Mouse (Mus musculus) spleen, postnatal 0 days (tissue): ENCODE data around the gene Scoc. TPM values are rescaled to one million over a fixed set of nuclear protein-coding genes. Genes with fewer than 3 reads are reported as not detected.

Experiments
- polyA plus RNA-seq: library from polyadenylated mRNA; unstranded; fragments of >200 nt; fragmentation: Nextera tagmentation; extraction: Ambion mirVana; gene quantifications from 2 replicates; pipeline ENCODE4 v1.2.1, GENCODE M21; 2015

The Scoc gene
- 84.7 and 96.6 TPM in 2 replicates for polyA plus RNA-seq

GRCm38 (mm10) chr8:83458222-83458621, at the start of gene Scoc:
Gene Scoc (minus strand): TSS chr8:83458391.

GRCm38 (mm10) chr8:83389316-83390005, 68.7 kb downstream of the Scoc start, which contains the start of gene Clgn:
Gene Clgn (plus strand): TSS chr8:83389867.

Other genes starting within 250 kb of the Scoc start
- gene Ucp1, start 168.0 kb downstream of the Scoc start, polyA plus RNA-seq = not detected in 2 replicates
- gene Elmod2, start 125.9 kb downstream of the Scoc start, polyA plus RNA-seq = 5.6 TPM in 2 replicates
- not detected in 2 replicates for gene Mgat4d, start 109.9 kb downstream of the Scoc start, polyA plus RNA-seq
- 0.72 and 0.81 TPM in 2 replicates for gene Clgn, start 68.5 kb downstream of the Scoc start, polyA plus RNA-seq
- gene Olfr370, start 77.4 kb upstream of the Scoc start, polyA plus RNA-seq = not detected in 2 replicates
- gene Ndufb7, start 108.3 kb upstream of the Scoc start, polyA plus RNA-seq = 311 and 339 TPM in 2 replicates
- 267 and 277 TPM in 2 replicates for gene Tecr, start 149.6 kb upstream of the Scoc start, polyA plus RNA-seq
- gene Dnajb1, start 149.8 kb upstream of the Scoc start, polyA plus RNA-seq = 60.9 and 66.1 TPM in 2 replicates
- gene Gipc1, start 194.3 kb upstream of the Scoc start, polyA plus RNA-seq = 68.8 and 78.7 TPM in 2 replicates
- 1.9 and 2.5 TPM in 2 replicates for gene Ptger1, start 208.3 kb upstream of the Scoc start, polyA plus RNA-seq
- 18.9 and 25.5 TPM in 2 replicates for gene Pkn1, start 240.8 kb upstream of the Scoc start, polyA plus RNA-seq